Mouse (Mus musculus) urinary bladder, postnatal 36 days (tissue): ENCODE results near the gene Fgf10.

ENCODE experiments used
- DNase-seq, 2 experiments: peaks; one replicate each; pipeline ENCODE4 v3.0.0; 2022; ENCODE audit warnings: low spot score in 2 of 2, mixed read lengths in 1 of 2

Gene Fgf10

DNA sequence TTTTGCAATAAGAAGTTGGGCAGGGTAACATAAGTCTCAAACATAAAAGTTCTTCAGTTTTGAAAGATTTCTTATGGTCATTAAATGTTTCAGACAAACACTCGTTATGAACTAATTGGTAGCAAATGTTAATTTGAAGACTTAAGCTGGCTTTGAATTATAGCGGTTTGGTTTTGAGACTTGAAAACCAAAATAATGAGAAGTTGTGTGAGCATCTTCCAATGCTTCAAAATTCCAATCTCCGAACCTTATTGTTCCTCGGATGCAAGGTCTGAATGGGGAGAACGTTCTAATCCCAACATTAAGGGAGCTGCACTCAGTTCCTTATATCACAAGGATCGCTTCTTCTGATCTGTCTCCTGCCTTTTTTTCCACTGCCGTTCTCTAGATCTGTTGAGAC lies at the start of gene Fgf10:
Gene Fgf10, plus strand, starts transcription at position 301 of the 400 bp plus-strand sequence.
- no peak for DNase-seq

DNA sequence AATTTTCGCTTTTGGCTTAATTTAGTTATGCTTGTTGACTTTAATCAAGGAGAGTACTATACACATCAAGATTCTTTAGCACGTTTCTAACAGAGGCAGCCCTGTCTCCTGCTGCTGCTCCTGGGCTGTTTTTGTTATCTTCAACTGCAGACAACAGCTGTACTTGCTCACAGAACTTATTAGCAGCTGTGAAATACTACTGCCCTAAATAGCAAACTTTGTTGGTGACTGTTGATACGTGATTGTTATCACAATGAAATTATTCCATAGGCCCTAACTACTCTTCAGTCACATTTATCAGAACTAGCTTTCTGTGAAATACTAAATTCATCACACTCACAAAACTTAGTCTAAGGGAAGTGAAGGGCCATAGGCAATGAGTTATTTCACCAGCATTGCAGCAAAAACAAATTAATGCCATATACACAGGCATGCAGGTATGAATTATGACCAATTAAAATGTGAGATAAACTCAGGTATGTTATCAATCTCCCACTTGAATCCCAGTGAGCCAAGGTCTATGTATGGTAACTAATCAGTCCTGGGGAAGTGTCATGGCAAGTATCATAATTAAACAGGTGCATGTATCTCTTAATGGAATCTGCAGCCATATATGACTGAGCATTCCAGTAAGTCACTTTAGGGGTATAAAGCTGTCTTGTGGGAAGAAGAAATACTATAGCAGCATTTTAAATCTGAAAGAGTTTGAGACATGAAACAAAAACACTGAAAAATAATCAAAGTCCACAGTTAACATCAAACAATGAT lies 39.7 kb upstream of the Fgf10 start:
- no peak for DNase-seq

DNA sequence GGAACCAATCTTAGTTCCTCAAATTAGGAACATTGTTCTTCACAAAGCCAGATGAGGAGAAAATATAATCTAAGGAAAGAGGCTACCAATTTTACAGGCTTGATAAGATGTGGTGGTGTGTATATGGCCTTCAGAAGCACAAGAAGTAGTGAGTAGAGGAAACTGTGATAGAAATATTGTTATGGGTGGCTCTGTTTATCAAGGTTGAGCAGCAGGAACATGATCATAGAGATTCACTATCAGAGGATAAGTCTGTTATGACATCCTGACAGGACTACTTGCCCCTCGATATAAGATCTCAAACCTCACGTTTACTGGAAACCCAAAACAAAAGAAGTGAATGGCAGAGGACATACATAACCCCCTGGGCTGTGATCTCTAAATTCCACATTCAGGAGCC lies 38.1 kb upstream of the Fgf10 start:
- DNase-seq = no peak

DNA sequence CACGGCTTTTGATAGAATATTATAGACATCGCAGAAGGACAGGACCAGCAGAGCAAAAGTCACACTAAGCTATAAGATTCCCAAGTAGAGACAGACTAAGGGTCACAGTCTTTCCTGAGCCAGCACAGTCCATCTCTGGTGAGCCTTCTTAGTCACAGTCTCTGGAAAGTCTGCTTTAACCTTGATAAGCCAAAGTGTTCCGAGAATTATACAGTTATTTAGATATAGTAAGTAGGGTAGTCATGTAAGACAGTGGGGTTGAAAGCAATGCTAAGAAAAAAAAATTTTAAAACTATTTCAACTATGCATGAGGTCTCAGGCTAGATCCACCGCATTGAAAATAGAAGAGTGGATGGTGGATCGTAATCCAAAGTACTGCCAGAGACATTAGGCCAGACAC lies 33.5 kb upstream of the Fgf10 start:
- DNase-seq = no peak

DNA sequence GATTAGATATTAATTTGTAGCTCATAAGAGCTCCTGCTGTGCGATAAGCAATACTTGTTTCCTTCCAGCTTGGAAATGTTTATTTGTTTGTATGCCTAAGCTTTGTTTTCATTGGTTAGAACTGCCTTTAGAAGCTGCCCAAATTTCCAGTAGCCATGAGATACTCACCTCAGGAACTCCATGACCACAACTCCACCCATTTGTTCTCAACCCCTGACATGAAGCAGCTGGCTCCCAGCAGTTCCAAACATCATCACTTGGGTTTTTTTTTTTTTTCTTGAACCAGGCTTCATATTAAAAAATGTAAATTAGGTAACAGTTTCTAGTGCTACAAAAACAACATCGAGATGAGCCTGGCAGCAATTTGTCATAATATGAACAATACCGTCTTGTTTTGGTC lies 27.0 kb upstream of the Fgf10 start:
- DNase-seq = no peak

DNA sequence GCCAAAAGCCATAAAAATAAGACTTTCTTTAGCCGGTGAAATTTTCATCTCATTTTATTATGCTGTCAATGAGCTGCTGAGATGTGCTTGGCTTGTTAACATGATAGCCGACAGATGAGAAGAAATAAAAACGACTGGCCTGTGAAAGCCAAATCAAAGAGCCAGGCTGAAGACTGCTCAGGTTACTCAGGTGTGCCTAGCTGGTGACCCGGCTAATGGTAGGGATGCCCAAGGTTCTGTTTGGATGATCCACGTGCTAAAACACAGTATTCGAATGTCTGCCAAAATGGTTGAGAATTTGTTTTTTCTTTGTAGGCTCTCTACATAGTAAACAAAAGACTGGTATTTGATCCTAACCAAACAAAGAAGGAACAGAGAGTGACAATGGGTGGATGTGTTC lies 26.5 kb upstream of the Fgf10 start:
- no peak for DNase-seq

DNA sequence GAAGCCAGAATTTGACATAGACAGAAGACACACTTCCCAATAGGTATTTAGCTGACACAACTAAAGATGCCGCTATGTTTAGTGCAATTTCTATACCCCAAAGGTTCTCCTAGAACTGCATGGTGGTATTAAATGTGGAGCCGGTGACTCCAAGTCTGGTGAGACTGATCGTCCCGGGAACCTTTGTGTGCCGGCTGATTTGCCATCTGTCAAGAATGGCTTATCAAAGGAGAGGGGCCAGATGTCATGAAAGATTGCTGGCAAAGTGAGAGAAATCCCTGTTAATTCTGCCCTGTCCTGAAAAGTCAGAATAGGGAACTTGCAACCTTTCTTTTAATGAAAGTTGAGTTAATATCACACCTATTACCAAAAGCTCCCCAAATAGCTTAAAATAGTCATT lies 12.6 kb upstream of the Fgf10 start:
- DNase-seq = no peak

DNA sequence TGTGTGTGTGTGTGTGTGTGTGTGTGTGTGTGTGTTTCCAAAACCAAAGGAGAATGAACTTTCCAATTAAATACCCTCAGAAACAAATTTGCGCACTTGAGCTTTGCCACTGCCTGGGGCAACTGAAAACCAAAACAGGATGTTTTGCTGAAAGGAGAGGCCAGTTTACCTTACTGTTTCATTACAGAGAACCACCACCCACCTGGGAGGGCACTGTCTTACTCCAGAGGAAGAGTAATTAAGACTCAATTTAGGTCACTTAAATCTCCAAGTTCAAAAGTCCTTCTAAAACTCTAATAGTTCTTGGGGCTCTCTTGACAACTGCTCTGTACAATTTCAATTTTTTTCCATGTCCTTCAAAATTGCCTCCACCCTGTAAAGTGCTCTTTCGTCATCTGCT lies 11.6 kb upstream of the Fgf10 start:
- no peak for DNase-seq

DNA sequence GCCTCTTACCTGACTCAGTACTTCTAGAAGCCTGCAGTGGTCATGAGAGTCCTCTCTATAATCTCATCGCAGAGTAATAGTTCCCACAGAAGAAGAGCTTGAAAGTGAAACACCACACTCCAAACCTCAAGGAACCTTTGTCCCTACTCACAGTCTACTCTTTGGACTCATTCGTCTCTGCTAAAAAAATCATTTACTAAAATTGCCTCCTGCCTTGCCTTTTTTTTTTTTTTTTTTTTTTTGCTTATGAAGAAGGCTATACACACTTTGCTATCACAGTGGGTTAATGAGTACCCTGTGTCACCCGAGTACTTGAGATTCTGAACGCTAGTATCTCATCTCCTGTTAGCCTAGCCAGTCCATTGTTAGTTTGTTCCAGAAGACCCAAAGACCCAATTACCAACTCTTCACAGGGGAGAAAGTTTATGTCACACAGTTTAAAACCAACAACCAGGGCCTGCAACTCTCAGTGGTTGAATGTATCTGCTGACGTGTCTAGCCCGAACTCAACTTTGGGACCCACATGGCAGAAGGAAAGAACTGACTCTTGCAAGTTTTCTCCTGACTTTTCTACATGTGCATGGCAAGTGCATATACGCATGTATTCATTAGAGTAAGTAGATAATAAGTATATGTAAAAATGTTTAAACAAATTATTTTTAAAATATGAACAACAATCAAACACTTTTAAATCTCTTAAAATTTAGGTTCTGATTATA lies 10.8 kb upstream of the Fgf10 start:
- DNase-seq = no peak

DNA sequence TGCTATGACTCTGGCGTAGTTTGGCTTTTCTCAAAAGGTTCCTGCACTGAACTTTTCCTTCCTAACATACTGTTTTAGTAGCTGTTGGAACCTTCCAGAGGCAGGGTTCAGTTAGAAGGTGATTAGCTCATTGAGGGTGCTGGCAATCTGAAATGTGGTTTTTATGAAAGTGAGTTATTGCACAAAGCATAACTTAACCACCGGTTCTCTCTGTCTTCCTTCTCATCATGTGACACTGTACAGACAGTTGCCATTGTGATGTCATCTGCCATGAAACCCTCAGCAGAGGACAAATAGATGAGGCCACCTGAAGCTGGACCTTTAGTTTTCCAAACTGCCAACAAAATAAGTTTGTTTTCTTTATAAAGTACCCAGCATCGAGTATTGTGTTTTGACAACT lies 7.9 kb upstream of the Fgf10 start:
- no peak for DNase-seq

DNA sequence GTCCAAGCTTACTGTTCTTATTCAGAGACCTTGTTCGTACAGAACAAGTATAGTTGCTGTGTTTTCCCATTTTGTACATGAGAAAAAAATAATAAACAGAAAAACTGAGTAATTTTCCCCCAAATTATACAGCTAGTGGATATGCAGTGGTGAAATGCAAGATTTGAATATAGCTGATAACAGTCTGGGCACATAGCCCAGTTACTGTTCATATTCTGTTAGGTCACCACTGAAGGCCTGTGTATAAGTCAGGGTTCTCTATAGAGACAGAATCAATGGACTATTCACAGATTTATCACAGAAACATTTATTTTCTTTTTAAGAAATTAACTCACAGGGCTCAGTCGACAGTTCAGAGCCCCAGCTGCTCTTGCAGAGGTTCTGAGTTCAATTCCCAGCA lies 4.7 kb upstream of the Fgf10 start:
- DNase-seq = no peak

DNA sequence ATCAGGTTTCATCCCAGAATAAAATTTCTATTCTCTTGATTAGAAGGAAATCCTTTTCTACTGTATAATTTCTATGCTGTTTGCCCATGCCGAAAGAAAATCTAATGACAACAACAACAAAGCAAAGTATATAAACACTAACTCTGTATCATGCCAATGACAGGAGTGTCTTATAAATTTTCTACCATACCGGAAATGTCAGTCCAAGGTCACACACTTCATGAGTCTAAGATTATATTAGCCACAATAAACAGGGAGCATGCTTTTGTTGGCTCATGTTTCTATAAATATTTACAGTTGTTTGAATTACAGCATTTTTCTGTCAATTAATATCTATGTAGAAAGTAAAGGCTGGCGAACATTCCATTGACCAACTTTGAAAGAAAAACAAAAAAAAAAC lies 9.6 kb downstream of the Fgf10 start:
- DNase-seq = no peak

DNA sequence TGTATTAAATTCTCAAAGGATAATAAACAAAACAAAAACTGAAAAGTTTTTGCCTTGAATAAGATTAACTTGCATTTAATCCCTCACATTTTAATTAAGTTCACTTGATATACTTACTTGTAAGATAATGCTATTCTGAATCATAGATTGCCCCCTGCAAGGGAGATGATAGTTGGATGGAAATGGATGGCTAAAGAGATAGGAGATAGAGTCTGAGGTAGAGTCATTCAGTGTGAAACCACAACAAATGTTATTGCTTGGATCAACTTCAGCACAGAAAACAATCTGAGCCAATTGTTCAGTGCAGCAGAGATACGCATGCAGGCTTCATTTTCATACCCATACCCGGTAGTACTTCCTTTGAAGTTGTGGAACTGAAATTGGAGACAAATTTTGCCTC lies 23.5 kb downstream of the Fgf10 start:
- DNase-seq = no peak

DNA sequence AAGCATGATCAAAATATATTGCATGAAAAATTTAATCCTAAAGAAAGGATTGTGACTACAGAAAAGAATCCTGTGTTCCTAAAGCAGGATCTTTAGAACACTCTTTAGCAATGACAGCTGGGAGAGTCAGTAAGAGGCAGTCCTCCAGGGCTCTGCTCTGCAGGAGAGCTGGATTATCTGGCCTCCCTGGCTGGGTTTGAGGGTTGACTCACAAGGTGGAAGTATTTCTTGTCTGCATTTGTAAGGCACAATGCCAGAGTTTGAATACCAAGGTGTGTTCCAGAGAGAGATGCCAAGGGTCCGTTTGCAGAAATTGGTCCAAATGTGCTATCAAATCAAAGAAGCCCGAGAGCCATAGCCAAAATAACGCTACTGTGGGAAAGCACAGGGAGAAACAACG lies 25.5 kb downstream of the Fgf10 start:
- no peak for DNase-seq

DNA sequence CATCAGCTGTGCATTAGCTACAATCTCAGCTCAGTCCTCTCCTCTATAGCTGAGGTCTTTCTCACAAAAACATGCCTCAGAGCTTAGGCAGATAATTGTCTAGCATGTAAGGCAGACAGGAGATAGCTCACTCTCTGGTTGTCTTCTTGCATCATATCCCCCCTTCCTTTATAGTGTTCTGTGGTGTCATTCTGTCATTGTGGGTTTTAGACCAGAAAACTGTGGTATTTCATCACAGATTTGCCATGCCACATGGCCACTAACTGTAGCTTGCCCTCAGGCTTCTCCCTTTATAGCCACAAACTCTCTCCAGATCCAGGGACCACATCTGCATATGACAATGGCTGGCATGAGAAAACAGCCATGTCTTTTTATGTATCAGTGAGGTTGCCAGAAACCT lies 34.1 kb downstream of the Fgf10 start:
- no peak for DNase-seq

DNA sequence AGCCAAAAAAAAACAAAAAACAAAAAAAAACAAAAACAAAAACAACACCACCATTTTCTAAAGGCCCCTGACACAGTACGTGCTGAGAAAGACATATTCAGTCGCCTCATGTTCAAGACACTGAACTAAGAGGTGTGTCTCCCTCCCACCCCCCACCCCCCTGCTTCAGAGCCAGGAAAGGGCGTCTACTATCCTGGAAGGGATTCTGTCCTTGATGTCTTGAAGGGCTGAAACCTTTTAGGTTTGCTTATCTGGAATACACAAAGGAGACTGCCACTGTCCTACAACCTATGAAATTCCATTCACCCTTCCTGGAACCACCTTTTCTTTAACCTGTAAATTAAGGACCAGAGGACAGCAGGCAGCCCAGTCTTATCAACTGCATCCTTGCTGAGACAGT lies 36.1 kb downstream of the Fgf10 start:
- DNase-seq = no peak

DNA sequence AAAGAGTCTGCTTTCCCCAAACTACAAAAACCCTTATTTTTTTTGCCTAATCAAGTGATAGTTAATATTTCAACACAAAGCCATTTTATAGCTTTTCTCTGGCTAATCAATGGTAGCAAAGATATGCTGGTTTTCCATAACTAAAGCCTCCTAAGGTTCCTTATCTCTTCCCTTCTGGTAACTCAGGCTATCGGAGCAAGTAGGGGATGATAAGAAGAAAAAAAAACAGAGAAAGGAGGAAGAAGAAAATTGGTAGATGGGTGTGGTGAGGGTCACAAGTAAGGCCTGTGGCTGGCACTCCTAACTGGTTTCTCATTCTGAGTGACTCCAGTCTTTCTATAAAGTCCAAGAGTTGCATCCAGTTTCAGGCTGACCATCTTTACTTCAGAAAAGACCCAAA lies 40.3 kb downstream of the Fgf10 start:
- DNase-seq = no peak

DNA sequence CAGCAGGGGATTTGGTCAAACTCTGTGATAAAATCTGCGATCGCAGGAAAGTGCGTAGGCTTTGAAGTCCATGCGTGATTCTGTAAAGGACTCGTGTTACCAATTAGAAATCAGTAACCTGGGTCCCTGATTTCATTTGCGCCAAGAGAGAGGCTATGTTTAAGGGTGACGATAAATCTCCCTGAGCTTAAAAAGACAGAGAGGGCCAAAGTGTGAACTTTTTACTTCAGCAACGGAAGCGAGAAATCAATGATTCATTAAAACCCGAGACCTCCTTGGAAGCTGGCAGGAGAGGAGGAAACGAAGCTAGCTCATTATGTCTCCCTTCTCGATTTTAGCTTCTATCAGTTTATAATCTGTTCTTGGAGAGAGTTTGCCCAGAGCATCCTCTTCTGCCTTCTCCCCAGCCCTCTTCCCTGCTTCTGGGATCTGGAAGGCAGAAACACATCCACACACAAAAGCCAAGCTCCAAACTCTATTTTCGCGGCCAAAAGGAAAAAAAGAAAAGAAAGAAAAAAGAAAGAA lies 44.1 kb downstream of the Fgf10 start:
- no peak for DNase-seq

DNA sequence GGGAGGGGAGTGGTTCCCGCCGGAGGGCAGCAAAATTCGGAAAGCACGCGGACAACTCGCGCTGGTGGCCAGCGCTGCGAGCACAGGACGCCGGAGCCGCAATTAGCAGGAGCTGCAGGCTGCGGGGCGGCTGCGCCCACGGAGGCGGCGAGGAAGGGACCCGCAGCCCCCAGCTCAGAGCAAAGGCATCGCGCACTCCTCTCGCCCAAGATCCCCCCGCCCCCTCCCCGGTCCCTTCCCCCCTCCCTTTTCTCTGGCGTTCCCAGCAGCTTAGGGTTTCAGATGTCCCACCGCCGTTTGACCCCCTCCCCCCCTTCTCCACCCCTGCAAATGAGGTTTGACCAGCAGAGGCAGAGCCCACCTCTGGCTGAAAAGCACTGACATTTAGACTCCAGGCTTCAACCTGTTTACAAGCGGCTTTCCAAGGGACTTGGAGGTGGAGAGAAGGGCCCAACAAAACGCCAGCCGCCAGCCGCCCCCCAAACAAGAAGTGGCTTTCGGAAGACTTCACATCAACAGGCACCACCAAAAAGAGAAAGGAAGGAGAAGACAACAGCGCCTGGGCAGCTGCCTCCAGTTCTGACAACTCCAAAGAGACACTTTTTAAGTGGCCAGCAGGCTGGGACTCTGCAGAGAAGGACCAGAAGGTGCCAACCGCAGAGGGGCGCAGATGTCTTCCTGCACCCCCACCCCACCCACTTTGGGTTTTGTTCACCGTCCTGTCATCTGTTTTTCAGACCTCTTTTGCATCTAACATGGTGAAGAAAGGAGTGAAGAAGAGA lies 44.9 kb downstream of the Fgf10 start:
- DNase-seq = no peak

DNA sequence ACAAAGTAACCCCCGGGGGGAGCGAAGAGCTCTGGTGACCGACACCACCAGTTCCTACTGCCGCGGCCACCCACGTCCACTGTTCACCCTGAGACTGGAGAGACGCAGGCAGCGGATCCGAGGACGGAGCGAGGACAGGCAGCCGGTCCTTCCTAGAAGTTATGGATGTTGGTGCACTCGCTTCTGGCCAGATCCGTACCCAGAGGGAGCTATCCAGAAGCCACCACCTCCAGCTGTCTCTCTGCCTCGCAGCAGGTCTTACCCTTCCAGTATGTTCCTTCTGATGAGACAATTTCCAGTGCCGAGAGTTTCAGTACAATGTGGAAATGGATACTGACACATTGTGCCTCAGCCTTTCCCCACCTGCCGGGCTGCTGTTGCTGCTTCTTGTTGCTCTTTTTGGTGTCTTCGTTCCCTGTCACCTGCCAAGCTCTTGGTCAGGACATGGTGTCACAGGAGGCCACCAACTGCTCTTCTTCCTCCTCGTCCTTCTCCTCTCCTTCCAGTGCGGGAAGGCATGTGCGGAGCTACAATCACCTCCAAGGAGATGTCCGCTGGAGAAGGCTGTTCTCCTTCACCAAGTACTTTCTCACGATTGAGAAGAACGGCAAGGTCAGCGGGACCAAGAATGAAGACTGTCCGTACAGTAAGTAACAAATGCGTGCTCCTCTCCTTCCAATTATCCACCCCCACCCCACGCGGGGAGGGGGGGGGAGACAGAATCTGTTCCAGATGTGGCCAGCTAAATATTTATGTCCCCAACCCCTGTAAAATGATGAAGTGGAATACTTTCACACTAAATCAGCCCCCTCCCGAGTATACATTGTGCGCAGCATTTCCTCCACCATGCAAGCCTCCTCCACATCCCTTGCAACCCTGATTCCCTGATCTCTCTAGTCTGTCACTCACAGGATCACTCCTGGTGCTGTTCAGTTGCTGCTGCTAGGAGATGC lies 45.8 kb downstream of the Fgf10 start:
- DNase-seq = no peak

DNA sequence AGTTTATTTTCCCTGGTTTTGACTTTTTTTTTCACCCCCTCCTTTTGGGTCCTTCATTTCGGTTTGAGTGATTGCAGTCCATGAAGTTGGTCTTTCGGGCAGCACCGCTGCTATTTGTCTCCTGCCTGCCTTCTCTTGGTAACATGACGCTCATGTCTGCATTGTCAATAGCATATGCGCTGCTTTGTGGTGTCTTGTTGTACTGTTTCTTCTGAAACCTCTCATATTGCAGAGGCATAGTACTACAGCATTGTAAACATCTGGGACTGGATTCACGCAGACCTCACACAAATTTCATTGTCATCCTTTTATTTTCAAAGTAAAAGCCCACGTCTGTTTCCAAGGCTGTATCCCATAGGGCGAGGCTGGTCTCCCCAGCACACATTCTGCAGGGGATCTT lies 46.7 kb downstream of the Fgf10 start:
- DNase-seq = no peak
